Mouse (Mus musculus): Measurements from ENCODE around the gene Ankib1.

DNA sequence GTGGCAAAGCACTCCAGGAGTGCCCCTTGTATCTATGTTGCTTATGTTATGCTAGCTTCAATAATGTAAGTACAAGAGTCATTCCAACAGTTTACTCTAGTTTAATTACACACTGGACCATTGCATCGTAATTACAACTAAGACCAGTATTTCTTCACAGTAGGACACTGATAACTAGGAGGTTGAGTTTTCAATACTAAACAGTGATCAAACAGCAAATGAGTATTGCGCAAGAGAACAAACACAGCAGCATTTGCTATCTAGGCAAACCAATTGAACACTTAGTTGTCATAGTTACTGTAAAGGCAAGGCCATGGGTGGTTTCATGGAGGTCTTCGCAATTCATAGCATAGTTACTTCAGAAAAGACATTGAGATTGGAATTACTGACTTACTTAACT, 111.4 kb downstream of the Ankib1 start:
- TF ChIP-seq CTCF (IDR thresholded peaks at IDR 0.05; ENCODE audit: borderline replicate concordance, control insufficient read depth, extremely low read depth, insufficient read depth, low read length, poor library complexity) (no peak), POLR2A (IDR thresholded peaks at IDR 0.05; ENCODE audit: control insufficient read depth, extremely low read depth, insufficient read depth, low read length, poor library complexity) (no peak)
